Mouse (Mus musculus): ENCODE measurements around the gene Txndc5. TPM values are rescaled to one million over a fixed set of nuclear protein-coding genes. Genes with fewer than 3 reads are reported as not detected.

Txndc5 gene
- total and polyA plus RNA-seq, 3 experiments: 120 to 145 (median 131) TPM

DNA sequence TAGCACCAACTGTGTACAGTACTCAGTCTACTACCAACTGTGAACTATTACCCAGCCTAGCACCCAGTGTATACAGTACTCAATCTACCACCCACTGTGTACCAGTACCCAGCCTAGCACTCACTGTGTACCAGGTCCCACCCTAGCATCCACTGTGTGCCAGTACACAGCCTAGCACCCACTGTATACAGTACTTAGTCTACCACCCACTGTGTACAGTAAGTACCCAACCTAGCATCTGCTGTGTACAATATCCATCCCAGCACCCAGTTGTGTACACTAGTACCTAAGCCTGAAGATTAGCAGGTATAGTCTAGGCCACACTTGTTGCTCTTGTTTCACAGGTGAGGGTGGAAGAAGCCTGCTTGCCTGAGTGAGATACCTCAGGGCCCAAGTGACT lies 8.9 kb upstream of the Txndc5 start:
- no peak for DNase-seq (ENCODE audit: extremely low read depth)
- H3K4me2 ChIP-seq (ENCODE audit: insufficient read depth, low read depth, poor library complexity, severe bottlenecking): no peak overlapping the region
- no peak overlapping the region for H3K4me3 ChIP-seq (replicated peaks in 1 of 3; ENCODE audit: low read depth in 2 of 3, low read length in 2 of 3, poor library complexity in 1 of 3)
- no peaks in the 10 kb centered on the region for H3K79me2 ChIP-seq (replicated peaks; ENCODE audit: control insufficient read depth, extremely low read depth, insufficient read depth, poor library complexity, severe bottlenecking)
- no peaks in the 10 kb centered on the region for H3K9me3 ChIP-seq (replicated peaks; ENCODE audit: low read length)
- TF ChIP-seq E2F4 (IDR thresholded peaks at IDR 0.05; ENCODE audit: insufficient replicate concordance, low read depth, low read length) (no peak), IRF4 (IDR thresholded peaks at IDR 0.05; ENCODE audit: low read depth, low read length) (no peak), TCF12 (IDR thresholded peaks at IDR 0.05; ENCODE audit: low read depth, low read length) (no peak), MEF2A (IDR thresholded peaks at IDR 0.05; ENCODE audit: borderline replicate concordance, low read depth, low read length) (no peak), JUN (IDR thresholded peaks at IDR 0.05; ENCODE audit: insufficient read depth, low read depth, low read length) (no peak), TBP (conservative IDR thresholded peaks at IDR 0.05; ENCODE audit: low read depth, low read length) (no peak), SMC3 (IDR thresholded peaks at IDR 0.05; ENCODE audit: low read depth, low read length) (no peak), MAX (IDR thresholded peaks at IDR 0.05; ENCODE audit: low read length) (no peak), GABPA (IDR thresholded peaks at IDR 0.05; ENCODE audit: insufficient replicate concordance, low read depth, low read length) (no peak), USF1 (IDR thresholded peaks at IDR 0.05; ENCODE audit: low read depth, low read length) (no peak), MAFK (IDR thresholded peaks at IDR 0.05; ENCODE audit: insufficient replicate concordance, low read length) (no peak), ELF1 (IDR thresholded peaks at IDR 0.05; ENCODE audit: low read depth, low read length) (no peak), MXI1 (IDR thresholded peaks at IDR 0.05; ENCODE audit: low read depth, low read length) (no peak)
- no peak overlapping the region for H3K9ac ChIP-seq (ENCODE audit: insufficient read depth, low read depth)
- H3K27me3 ChIP-seq (replicated peaks): no peaks in the 10 kb centered on the region
- no peak overlapping the region for H3K27ac ChIP-seq (ENCODE audit: insufficient read depth, low read depth)
- dilution Hi-C loops (cut with MboI; ENCODE audit: extremely low pct_ligation_motif_present, extremely low pct_unique_long_range_greater_than_20kb, low sequenced_read_pairs) (no loop called here), in situ Hi-C loops (cut with MboI; ENCODE audit: low pct_ligation_motif_present, low pct_unique_long_range_greater_than_20kb, low sequenced_read_pairs) (no loop called here)
- peaks cover 6 to 7% of the 10 kb centered on the region in 2 experiments; a peak in 3 of 4 replicates for H3K4me1 ChIP-seq (ENCODE audit: control insufficient read depth in 1 of 2, insufficient read depth in 2 of 2)
- no peaks in the 10 kb centered on the region for H3K36me3 ChIP-seq (replicated peaks in 1 of 2; ENCODE audit: control insufficient read depth in 1 of 2, insufficient read depth in 1 of 2, low read length in 1 of 2)

DNA sequence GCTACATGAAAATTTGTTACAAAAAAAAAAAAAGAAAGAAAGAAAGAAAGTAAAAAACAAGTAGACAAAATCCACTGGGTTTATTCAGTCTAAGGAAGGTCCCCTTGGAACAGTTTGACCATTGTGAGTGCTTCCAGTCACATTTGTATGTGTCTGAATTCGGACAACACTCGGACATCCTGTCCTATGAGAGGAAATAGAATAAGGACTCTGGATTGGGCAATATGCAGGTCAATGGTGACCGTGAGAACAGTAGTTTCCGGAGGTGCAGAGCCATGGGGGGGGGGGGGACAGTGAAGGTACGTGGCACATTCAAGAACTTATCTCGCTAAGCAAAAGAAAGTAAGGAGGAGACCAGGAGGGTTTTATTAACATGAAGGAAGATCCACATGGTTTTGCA lies 6.1 kb upstream of the Txndc5 start:
- no peak for DNase-seq (ENCODE audit: extremely low read depth)
- H3K4me1 ChIP-seq (ENCODE audit: control insufficient read depth in 1 of 2, insufficient read depth in 2 of 2): peaks cover 7 to 14% of the 10 kb centered on the region in 2 experiments; a peak in 3 of 4 replicates
- H3K4me3 ChIP-seq (replicated peaks in 1 of 3; ENCODE audit: low read depth in 2 of 3, low read length in 2 of 3, poor library complexity in 1 of 3): no peak overlapping the region
- dilution Hi-C loops (cut with MboI; ENCODE audit: extremely low pct_ligation_motif_present, extremely low pct_unique_long_range_greater_than_20kb, low sequenced_read_pairs) (no loop called here), in situ Hi-C loops (cut with MboI; ENCODE audit: low pct_ligation_motif_present, low pct_unique_long_range_greater_than_20kb, low sequenced_read_pairs) (no loop called here)
- no peak overlapping the region for H3K4me2 ChIP-seq (ENCODE audit: insufficient read depth, low read depth, poor library complexity, severe bottlenecking)
- no peaks in the 10 kb centered on the region for H3K79me2 ChIP-seq (replicated peaks; ENCODE audit: control insufficient read depth, extremely low read depth, insufficient read depth, poor library complexity, severe bottlenecking)
- no peaks in the 10 kb centered on the region for H3K27me3 ChIP-seq (replicated peaks)
- no peaks in the 10 kb centered on the region for H3K36me3 ChIP-seq (replicated peaks in 1 of 2; ENCODE audit: control insufficient read depth in 1 of 2, insufficient read depth in 1 of 2, low read length in 1 of 2)
- no peak for TF ChIP-seq USF1 (IDR thresholded peaks at IDR 0.05; ENCODE audit: low read depth, low read length)
- no peak for TF ChIP-seq ZKSCAN1 (IDR thresholded peaks at IDR 0.05; ENCODE audit: borderline replicate concordance, low read depth, low read length)
- no peak for TF ChIP-seq GABPA (IDR thresholded peaks at IDR 0.05; ENCODE audit: insufficient replicate concordance, low read depth, low read length)
- no peak for TF ChIP-seq ETS1 (conservative IDR thresholded peaks at IDR 0.05; ENCODE audit: low read depth, low read length)
- TF ChIP-seq PAX5 (IDR thresholded peaks at IDR 0.05; ENCODE audit: low read length): no peak
- TF ChIP-seq ZC3H11A (IDR thresholded peaks at IDR 0.05; ENCODE audit: low read depth, low read length): no peak
- TF ChIP-seq NELFE (IDR thresholded peaks at IDR 0.05; ENCODE audit: low read depth, low read length): no peak
- no peak for TF ChIP-seq MAX (IDR thresholded peaks at IDR 0.05; ENCODE audit: low read length)
- TF ChIP-seq SIN3A (IDR thresholded peaks at IDR 0.05; ENCODE audit: low read length): no peak
- no peak for TF ChIP-seq ZNF384 (IDR thresholded peaks at IDR 0.05; ENCODE audit: low read depth, low read length)
- TF ChIP-seq ZMIZ1 (IDR thresholded peaks at IDR 0.05; ENCODE audit: low read depth, low read length): no peak
- TF ChIP-seq HCFC1 (IDR thresholded peaks at IDR 0.05; ENCODE audit: low read depth, low read length): no peak
- no peak for TF ChIP-seq RAD21 (IDR thresholded peaks at IDR 0.05; ENCODE audit: low read depth, low read length)
- TF ChIP-seq IRF4 (IDR thresholded peaks at IDR 0.05; ENCODE audit: low read depth, low read length): no peak
- TF ChIP-seq BHLHE40 (IDR thresholded peaks at IDR 0.05; ENCODE audit: low read depth, low read length): no peak
- no peak for TF ChIP-seq POLR2A (IDR thresholded peaks at IDR 0.05; ENCODE audit: low read depth, low read length)
- TF ChIP-seq TCF12 (IDR thresholded peaks at IDR 0.05; ENCODE audit: low read depth, low read length): no peak
- TF ChIP-seq SMC3 (IDR thresholded peaks at IDR 0.05; ENCODE audit: low read depth, low read length): no peak
- no peak for TF ChIP-seq CTCF (conservative IDR thresholded peaks at IDR 0.05 in 1 of 2, IDR thresholded peaks at IDR 0.05 in 1 of 2; ENCODE audit: low read depth in 2 of 2, low read length in 2 of 2)
- TF ChIP-seq JUN (IDR thresholded peaks at IDR 0.05; ENCODE audit: insufficient read depth, low read depth, low read length): no peak
- H3K27ac ChIP-seq (ENCODE audit: insufficient read depth, low read depth): no peak overlapping the region
- no peak overlapping the region for H3K9ac ChIP-seq (ENCODE audit: insufficient read depth, low read depth)
- H3K9me3 ChIP-seq (replicated peaks; ENCODE audit: low read length): no peaks in the 10 kb centered on the region

Data from CH12.LX (cell line).